Mouse (Mus musculus): ENCODE results near the gene Kdm2b. TPM values are rescaled to one million over a fixed set of nuclear protein-coding genes. Genes with fewer than 3 reads are reported as not detected.
A peak's percentile ranks its signal among the peaks of the same experiment; 100 is the strongest.

Kdm2b gene
- total and polyA plus RNA-seq, 2 experiments from 2014 or later = 60.9 to 75.7 TPM

DNA sequence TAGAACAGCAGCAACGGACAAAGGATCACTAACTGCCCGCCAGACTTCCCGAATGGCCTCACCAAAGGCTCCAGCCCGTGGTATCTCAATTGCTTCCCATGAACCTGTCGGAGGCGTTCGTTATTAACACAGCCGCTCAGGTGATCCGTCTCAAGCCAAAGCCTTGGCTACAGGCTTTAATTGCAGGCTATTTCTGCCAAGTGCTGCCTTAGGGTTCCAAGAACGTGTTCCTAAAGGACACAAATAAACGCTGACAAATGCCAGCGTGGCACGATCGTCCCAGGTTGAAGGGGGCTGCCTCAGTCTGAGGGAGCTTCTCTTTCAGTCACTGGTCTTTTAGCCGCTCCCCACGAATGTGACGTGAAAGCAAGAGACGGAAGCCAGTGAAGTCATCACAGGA, 80.1 kb downstream of the Kdm2b start:
- H3K9me3 ChIP-seq (ENCODE audit: low read length) = no peaks in the 10 kb centered on the region
- ATAC-seq (no peak), DNase-seq (ENCODE audit: low spot score) (no peak)
- H3K27me3 ChIP-seq (ENCODE audit: insufficient read depth, low read length) = no peaks in the 10 kb centered on the region
- H3K4me3 ChIP-seq (ENCODE audit: low read length) = no peak overlapping the region
- H3K4me2 ChIP-seq (ENCODE audit: low read depth, low read length) = no peak overlapping the region
- no peaks in the 10 kb centered on the region for H3K36me3 ChIP-seq (ENCODE audit: insufficient read depth, low read length)
- WGBS = 77% methylated on average over 18 of the region's 18 CpGs
- TF ChIP-seq CTCF (IDR thresholded peaks at IDR 0.05; ENCODE audit: low read depth) = no peak
- H3K9ac ChIP-seq (replicated peaks; ENCODE audit: low read length) = no peak overlapping the region
- H3K27ac ChIP-seq = no peak overlapping the region
- H3K4me1 ChIP-seq (ENCODE audit: insufficient read depth, low read length) = no peaks in the 10 kb centered on the region

DNA sequence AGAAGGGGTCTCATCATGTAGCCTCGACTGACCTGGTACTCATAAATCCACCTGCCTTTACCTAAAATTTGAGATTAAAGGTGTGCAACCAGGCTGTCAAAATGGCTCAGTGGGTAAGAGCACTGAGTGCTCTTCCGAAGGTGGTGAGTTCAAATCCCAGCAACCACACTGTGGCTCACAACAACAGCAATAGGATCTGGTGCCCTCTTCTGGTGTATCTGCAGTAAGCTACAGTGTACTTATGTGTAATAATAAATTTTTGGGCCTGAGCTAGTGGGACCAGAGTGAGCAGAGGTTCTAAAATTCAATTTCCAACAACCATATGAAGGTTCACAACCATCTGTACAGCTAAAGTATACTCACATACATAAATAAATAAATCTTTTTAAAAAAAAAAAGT, 81.6 kb downstream of the Kdm2b start:
- ATAC-seq (no peak), DNase-seq (ENCODE audit: low spot score) (no peak)
- peak; percentile 40 for TF ChIP-seq CTCF (IDR thresholded peaks at IDR 0.05; ENCODE audit: low read depth)
- Histone ChIP-seq H3K4me2 (ENCODE audit: low read depth, low read length) (no peak overlapping the region), H3K9me3 (ENCODE audit: low read length) (no peaks in the 10 kb centered on the region), H3K9ac (replicated peaks; ENCODE audit: low read length) (no peak overlapping the region), H3K4me1 (ENCODE audit: insufficient read depth, low read length) (no peaks in the 10 kb centered on the region), H3K4me3 (ENCODE audit: low read length) (no peak overlapping the region), H3K27ac (no peak overlapping the region), H3K36me3 (ENCODE audit: insufficient read depth, low read length) (no peaks in the 10 kb centered on the region), H3K27me3 (ENCODE audit: insufficient read depth, low read length) (no peaks in the 10 kb centered on the region)
- 97% methylated on average over 2 of the region's 2 CpGs for WGBS

DNA sequence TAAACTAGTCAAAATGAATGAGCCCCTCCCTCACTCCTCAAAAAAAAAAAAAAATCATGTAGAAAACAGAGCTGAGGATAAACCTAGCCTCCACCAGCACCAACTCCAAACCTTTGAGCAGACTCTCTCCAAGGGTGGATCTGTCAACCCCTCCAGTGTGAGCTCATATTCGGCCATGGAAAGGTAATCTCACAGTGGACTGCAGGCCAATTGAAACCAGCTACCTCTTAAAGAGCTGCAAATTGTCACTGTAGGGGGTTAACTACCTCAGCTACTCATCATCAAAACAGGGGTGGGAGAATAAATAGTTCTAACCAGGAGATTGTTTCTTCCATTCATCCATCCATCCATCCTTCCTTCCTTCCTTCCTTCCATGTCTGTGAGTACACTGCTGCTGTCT, 82.4 kb downstream of the Kdm2b start:
- Histone ChIP-seq H3K27ac (no peak overlapping the region), H3K9me3 (ENCODE audit: low read length) (no peaks in the 10 kb centered on the region), H3K4me2 (ENCODE audit: low read depth, low read length) (no peak overlapping the region), H3K36me3 (ENCODE audit: insufficient read depth, low read length) (no peaks in the 10 kb centered on the region), H3K9ac (replicated peaks; ENCODE audit: low read length) (no peak overlapping the region), H3K27me3 (ENCODE audit: insufficient read depth, low read length) (no peaks in the 10 kb centered on the region), H3K4me3 (ENCODE audit: low read length) (no peak overlapping the region), H3K4me1 (ENCODE audit: insufficient read depth, low read length) (no peaks in the 10 kb centered on the region)
- ATAC-seq (no peak), DNase-seq (ENCODE audit: low spot score) (no peak)
- TF ChIP-seq CTCF (IDR thresholded peaks at IDR 0.05; ENCODE audit: low read depth) = no peak
- 91% methylated on average over 1 of the region's 1 CpGs for WGBS

DNA sequence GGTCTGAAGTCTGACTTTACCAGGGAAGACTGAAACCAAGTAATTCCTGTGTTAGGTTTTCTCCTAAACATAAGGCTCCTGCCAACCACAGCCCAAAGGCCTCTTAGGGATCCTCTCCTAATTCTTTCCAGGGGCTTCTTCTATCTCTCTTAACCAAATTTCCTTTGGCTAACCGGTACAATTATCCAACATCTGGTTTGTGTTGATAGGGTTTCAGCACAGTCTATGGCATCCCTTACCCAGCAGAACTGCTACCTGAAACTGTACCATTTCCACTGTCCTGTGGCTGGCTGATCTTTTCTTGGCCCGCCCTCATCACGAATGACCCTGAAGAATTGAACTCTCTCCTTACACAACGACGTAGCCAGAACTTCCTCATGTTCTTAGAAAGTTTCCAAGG, 86.5 kb downstream of the Kdm2b start:
- Histone ChIP-seq H3K4me1 (ENCODE audit: insufficient read depth, low read length) (peaks cover 8% of the 10 kb centered on the region; the same call in 1 of the 2 replicates), H3K27ac (no peak overlapping the region), H3K9me3 (ENCODE audit: low read length) (no peaks in the 10 kb centered on the region), H3K9ac (replicated peaks; ENCODE audit: low read length) (no peak overlapping the region), H3K4me2 (ENCODE audit: low read depth, low read length) (no peak overlapping the region), H3K27me3 (ENCODE audit: insufficient read depth, low read length) (no peaks in the 10 kb centered on the region), H3K4me3 (ENCODE audit: low read length) (no peak overlapping the region), H3K36me3 (ENCODE audit: insufficient read depth, low read length) (no peaks in the 10 kb centered on the region)
- DNase-seq (ENCODE audit: low spot score) (no peak), ATAC-seq (no peak)
- no peak for TF ChIP-seq CTCF (IDR thresholded peaks at IDR 0.05; ENCODE audit: low read depth)
- WGBS = 83% methylated on average over 5 of the region's 5 CpGs

DNA sequence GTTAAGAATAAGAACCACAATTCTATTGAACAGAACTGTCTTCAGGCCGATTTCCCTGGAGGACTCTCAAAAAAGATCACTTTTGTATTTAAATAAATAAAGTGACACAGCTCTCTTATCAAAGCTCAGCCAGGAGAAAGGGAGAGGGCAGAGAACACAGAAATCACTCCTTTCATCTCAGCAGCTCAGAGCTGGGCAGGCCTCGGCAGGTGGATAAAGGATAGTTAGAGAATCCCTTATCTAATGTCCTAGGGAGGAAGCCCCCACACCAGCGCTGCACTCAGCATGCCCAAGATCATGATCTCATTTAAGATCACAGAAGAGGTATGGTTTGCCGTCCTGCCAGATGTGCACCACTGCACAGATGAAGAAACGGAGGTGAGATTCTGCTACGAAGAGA, 87.4 kb downstream of the Kdm2b start:
- Histone ChIP-seq H3K4me3 (ENCODE audit: low read length) (no peak overlapping the region), H3K4me1 (ENCODE audit: insufficient read depth, low read length) (peaks cover 8% of the 10 kb centered on the region; the same call in 1 of the 2 replicates), H3K9ac (replicated peaks; ENCODE audit: low read length) (no peak overlapping the region), H3K36me3 (ENCODE audit: insufficient read depth, low read length) (no peaks in the 10 kb centered on the region), H3K27me3 (ENCODE audit: insufficient read depth, low read length) (no peaks in the 10 kb centered on the region), H3K27ac (no peak overlapping the region), H3K9me3 (ENCODE audit: low read length) (no peaks in the 10 kb centered on the region), H3K4me2 (ENCODE audit: low read depth, low read length) (no peak overlapping the region)
- ATAC-seq (no peak), DNase-seq (ENCODE audit: low spot score) (no peak)
- WGBS = 80% methylated on average over 6 of the region's 6 CpGs
- TF ChIP-seq CTCF (IDR thresholded peaks at IDR 0.05; ENCODE audit: low read depth) = no peak

DNA sequence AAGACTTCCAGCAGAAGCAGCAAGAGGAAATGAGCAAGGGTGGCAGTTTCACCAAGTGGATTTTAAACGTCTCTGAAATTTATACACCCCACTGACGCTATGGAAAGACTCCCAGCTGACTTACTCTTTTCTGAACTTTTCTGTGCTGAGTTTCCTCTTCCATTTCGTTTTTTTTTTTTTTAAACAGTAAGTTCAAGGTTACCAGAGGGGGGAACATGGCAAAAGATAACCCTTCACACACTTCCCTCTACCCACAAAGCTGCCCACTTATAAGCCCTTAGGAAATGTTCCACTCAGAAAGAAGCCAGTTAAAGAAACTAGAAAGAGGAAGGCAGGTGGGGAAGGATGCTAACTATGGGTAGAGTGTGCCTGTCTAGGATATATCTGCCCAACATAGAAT, 88.0 kb downstream of the Kdm2b start:
- TF ChIP-seq CTCF (IDR thresholded peaks at IDR 0.05; ENCODE audit: low read depth) = no peak
- Histone ChIP-seq H3K4me2 (ENCODE audit: low read depth, low read length) (no peak overlapping the region), H3K9me3 (ENCODE audit: low read length) (no peaks in the 10 kb centered on the region), H3K4me3 (ENCODE audit: low read length) (no peak overlapping the region), H3K9ac (replicated peaks; ENCODE audit: low read length) (no peak overlapping the region), H3K27ac (peak overlapping the region; percentile 93; the same call in 1 of the 2 replicates), H3K4me1 (ENCODE audit: insufficient read depth, low read length) (peaks cover 8% of the 10 kb centered on the region; the same call in 1 of the 2 replicates), H3K36me3 (ENCODE audit: insufficient read depth, low read length) (no peaks in the 10 kb centered on the region), H3K27me3 (ENCODE audit: insufficient read depth, low read length) (no peaks in the 10 kb centered on the region)
- ATAC-seq = no peak
- WGBS = 59% methylated on average over 3 of the region's 3 CpGs
- DNase-seq (ENCODE audit: low spot score) = no peak

DNA sequence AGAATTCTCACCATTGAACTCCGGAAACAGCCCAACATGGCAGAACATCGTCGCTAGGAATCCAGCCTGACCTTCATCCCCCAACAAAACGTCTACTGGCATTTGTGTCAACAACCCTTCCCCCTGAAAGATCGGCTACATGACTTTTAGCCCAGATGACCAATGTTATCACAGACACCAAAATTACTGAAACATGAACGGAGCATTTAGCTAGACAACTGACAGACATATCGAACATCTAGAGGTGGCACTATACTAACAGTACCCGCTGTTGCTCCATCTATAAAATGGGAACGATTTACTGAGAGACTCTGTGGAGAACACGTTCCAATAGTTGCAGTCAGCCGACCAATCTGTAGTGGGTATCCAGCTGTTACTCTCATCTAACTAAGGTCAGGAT, 88.4 kb downstream of the Kdm2b start:
- Histone ChIP-seq H3K36me3 (ENCODE audit: insufficient read depth, low read length) (no peaks in the 10 kb centered on the region), H3K27ac (peak overlapping the region; percentile 93; the same call in 1 of the 2 replicates), H3K4me2 (ENCODE audit: low read depth, low read length) (peak overlapping the region; percentile 90), H3K4me1 (ENCODE audit: insufficient read depth, low read length) (peaks cover 8% of the 10 kb centered on the region; the same call in 1 of the 2 replicates), H3K4me3 (ENCODE audit: low read length) (peak overlapping the region; percentile 86), H3K9ac (replicated peaks; ENCODE audit: low read length) (peak overlapping the region; percentile 84; the same call in 1 of the 2 replicates), H3K27me3 (ENCODE audit: insufficient read depth, low read length) (no peaks in the 10 kb centered on the region), H3K9me3 (ENCODE audit: low read length) (no peaks in the 10 kb centered on the region)
- ATAC-seq (no peak), DNase-seq (ENCODE audit: low spot score) (no peak)
- TF ChIP-seq CTCF (IDR thresholded peaks at IDR 0.05; ENCODE audit: low read depth) = no peak
- 46% methylated on average over 11 of the region's 11 CpGs for WGBS
